Mouse (Mus musculus): ENCODE measurements around the gene Ctsq. TPM values are rescaled to one million over a fixed set of nuclear protein-coding genes. Genes with fewer than 3 reads are reported as not detected.
"Not testable (repeated sequence)": the region's sequence is repeated elsewhere in the genome, so short reads cannot be mapped to it uniquely, and the experiment has no call there.

Ctsq gene
- total RNA-seq (2021) = not detected
- long read RNA-seq = 0 reads

GRCm38 (mm10) chr13:61040531-61040930, at the start of gene Ctsq:
Ctsq (minus strand) TSS chr13:61040631.
- DNase-seq (ENCODE audit: low spot score in 2 of 2) = no peak

GRCm38 (mm10) chr13:61022785-61023184, 17.6 kb downstream of the Ctsq start:
- no peak for DNase-seq (ENCODE audit: low spot score in 2 of 2)

GRCm38 (mm10) chr13:61021844-61022243, 18.6 kb downstream of the Ctsq start:
- no peak for DNase-seq (ENCODE audit: low spot score in 2 of 2)

GRCm38 (mm10) chr13:61010171-61010570, 30.3 kb downstream of the Ctsq start:
- no peak for DNase-seq (ENCODE audit: low spot score in 2 of 2)

- DNase-seq (ENCODE audit: low spot score in 2 of 2) = no peak
Observed at GRCm38 (mm10) chr13:61005859-61006258, 34.6 kb downstream of the Ctsq start, which contains the start of gene Ctsj. Ctsj (minus strand) TSS chr13:61005959.

GRCm38 (mm10) chr13:60997600-60997999, 42.8 kb downstream of the Ctsq start:
- DNase-seq (ENCODE audit: low spot score in 2 of 2) = no peak

- not testable (repeated sequence) for DNase-seq (ENCODE audit: low spot score in 2 of 2)
Observed at GRCm38 (mm10) chr13:60986915-60987314, 53.5 kb downstream of the Ctsq start.

Other genes starting within 250 kb of the Ctsq start
- not detected for gene Ctsll3, start 237.8 kb downstream of the Ctsq start, total RNA-seq (2021)
- under 1 TPM; 0.30 to 0.36 TPM for gene 4930486L24Rik, start 176.2 kb downstream of the Ctsq start, total RNA-seq (2021)
- gene Gm49392, start 143.7 kb downstream of the Ctsq start, total RNA-seq (2021) = not detected
- gene Ctla2b, start 143.2 kb downstream of the Ctsq start, total RNA-seq (2021) = 1 to 10 TPM; 2.2 to 2.3 TPM
- gene Tpbpb, start 135.8 kb downstream of the Ctsq start, total RNA-seq (2021) = not detected
- not detected for gene Gm49393, start 105.0 kb downstream of the Ctsq start, total RNA-seq (2021)
- gene Gm49391, start 104.1 kb downstream of the Ctsq start, total RNA-seq (2021) = not detected
- gene Ctla2a, start 104.0 kb downstream of the Ctsq start, total RNA-seq (2021) = 10 to 100 TPM; 16.0 to 19.5 TPM
- gene Tpbpa, start 98.6 kb downstream of the Ctsq start, total RNA-seq (2021) = not detected
- not detected for gene Ctsj, start 34.7 kb downstream of the Ctsq start, total RNA-seq (2021)
- not detected for gene Ctsr, start 123.6 kb upstream of the Ctsq start, total RNA-seq (2021)
- gene Cts6, start 162.8 kb upstream of the Ctsq start, total RNA-seq (2021) = not detected
- gene Cts8, start 214.7 kb upstream of the Ctsq start, total RNA-seq (2021) = not detected
- gene Gm49398, start 248.2 kb upstream of the Ctsq start, total RNA-seq (2021) = not detected

All from layer of hippocampus, adult 18-20 months (tissue).